Mouse (Mus musculus): Measurements from ENCODE around the gene Palm2.
A peak's percentile ranks its signal among the peaks of the same experiment; 100 is the strongest.

Gene Palm2

GRCm38 (mm10) chr4:57672996-57673906, 239.2 kb downstream of the Palm2 start:
- DNase-seq (ENCODE audit: low spot score): peak; percentile 63

- DNase-seq (ENCODE audit: low spot score): no peak
Measured at GRCm38 (mm10) chr4:57674351-57674750, 240.3 kb downstream of the Palm2 start.

GRCm38 (mm10) chr4:57675387-57675786, 241.3 kb downstream of the Palm2 start:
- no peak for DNase-seq (ENCODE audit: low spot score)

GRCm38 (mm10) chr4:57677916-57678315, 243.9 kb downstream of the Palm2 start:
- no peak for DNase-seq (ENCODE audit: low spot score)

GRCm38 (mm10) chr4:57678991-57679457, 245.0 kb downstream of the Palm2 start:
- no peak for DNase-seq (ENCODE audit: low spot score)

GRCm38 (mm10) chr4:57680186-57680585, 246.1 kb downstream of the Palm2 start:
- no peak for DNase-seq (ENCODE audit: low spot score)

GRCm38 (mm10) chr4:57681511-57681910, 247.5 kb downstream of the Palm2 start:
- DNase-seq (ENCODE audit: low spot score): no peak

- DNase-seq (ENCODE audit: low spot score): no peak
Measured at GRCm38 (mm10) chr4:57682341-57682740, 248.3 kb downstream of the Palm2 start.

- DNase-seq (ENCODE audit: low spot score): no peak
Measured at GRCm38 (mm10) chr4:57682944-57683343, 248.9 kb downstream of the Palm2 start.

GRCm38 (mm10) chr4:57684676-57685215, 250.7 kb downstream of the Palm2 start:
- no peak for DNase-seq (ENCODE audit: low spot score)

GRCm38 (mm10) chr4:57686736-57687135, 252.7 kb downstream of the Palm2 start:
- DNase-seq (ENCODE audit: low spot score): no peak

- DNase-seq (ENCODE audit: low spot score): no peak
Measured at GRCm38 (mm10) chr4:57687583-57687982, 253.5 kb downstream of the Palm2 start.

GRCm38 (mm10) chr4:57688131-57688530, 254.1 kb downstream of the Palm2 start:
- no peak for DNase-seq (ENCODE audit: low spot score)

- DNase-seq (ENCODE audit: low spot score): no peak
Measured at GRCm38 (mm10) chr4:57690001-57690400, 256.0 kb downstream of the Palm2 start.

GRCm38 (mm10) chr4:57690805-57691204, 256.8 kb downstream of the Palm2 start:
- no peak for DNase-seq (ENCODE audit: low spot score)

- no peak for DNase-seq (ENCODE audit: low spot score)
Measured at GRCm38 (mm10) chr4:57694356-57695136, 260.5 kb downstream of the Palm2 start.

- DNase-seq (ENCODE audit: low spot score): no peak
Measured at GRCm38 (mm10) chr4:57696955-57697354, 262.9 kb downstream of the Palm2 start.

GRCm38 (mm10) chr4:57697918-57698611, 264.0 kb downstream of the Palm2 start:
- DNase-seq (ENCODE audit: low spot score): no peak

GRCm38 (mm10) chr4:57701576-57701975, 267.5 kb downstream of the Palm2 start:
- DNase-seq (ENCODE audit: low spot score): no peak

- no peak for DNase-seq (ENCODE audit: low spot score)
Measured at GRCm38 (mm10) chr4:57703574-57704470, 269.8 kb downstream of the Palm2 start.

- DNase-seq (ENCODE audit: low spot score): no peak
Measured at GRCm38 (mm10) chr4:57704575-57704974, 270.5 kb downstream of the Palm2 start.

Measured in urinary bladder, postnatal 10 days (tissue).